8 mouse cellular contexts compared by ENCODE assay signal in the genomic region with DNA sequence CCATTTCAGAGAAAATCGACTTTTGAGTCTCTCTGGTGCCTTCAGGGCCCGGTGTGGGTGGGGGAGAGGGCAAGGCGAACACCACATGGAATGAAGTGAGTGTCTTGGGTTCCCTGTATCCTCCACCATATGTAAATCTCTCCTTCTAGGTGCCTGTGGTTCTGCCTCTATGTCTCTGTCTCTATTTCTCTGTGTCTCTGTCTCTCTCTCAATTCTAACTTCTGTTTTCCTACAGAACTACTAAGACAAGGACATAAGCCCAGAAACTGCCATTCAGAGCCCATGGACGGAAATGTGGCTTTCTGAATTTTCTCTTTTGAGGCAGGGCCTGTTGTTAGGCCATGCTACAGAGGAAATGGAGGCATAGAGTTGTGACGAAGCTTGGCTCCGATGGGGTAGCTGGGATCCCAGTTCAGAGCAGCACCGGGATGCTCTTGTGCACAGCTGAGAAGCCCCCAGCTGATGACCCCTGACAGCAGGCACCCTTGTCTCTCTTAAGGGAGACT.
A peak's percentile ranks its signal among the peaks of the same experiment; 100 is the strongest.
DNase-seq lines count a peak whose midpoint lies in the region; ATAC-seq and TF ChIP-seq lines count a peak whose summit lies in the region.

No protein-coding gene starts in this region.

- WGBS in lung, embryonic 14.5 days, result 51% methylated on average over 7 of the region's 7 CpGs
- WGBS in intestine, embryonic 16.5 days, result 55% methylated on average over 7 of the region's 7 CpGs
- WGBS in neural tube, embryonic 13.5 days, result 44% methylated on average over 7 of the region's 7 CpGs

- peaks cover 26% of the 10 kb centered on the region; the same call in 1 of the 2 replicates for H3K27me3 ChIP-seq in lung, embryonic 14.5 days (ENCODE audit: insufficient read depth, low read length)
- H3K27me3 ChIP-seq in intestine, embryonic 16.5 days (replicated peaks; ENCODE audit: control insufficient read depth, insufficient read depth, low read length), result no peaks in the 10 kb centered on the region; the same call in 1 of the 2 replicates
- peaks cover 65% of the 10 kb centered on the region for H3K27me3 ChIP-seq in neural tube, embryonic 13.5 days

- no peaks in the 10 kb centered on the region for H3K4me1 ChIP-seq in lung, embryonic 14.5 days (ENCODE audit: insufficient read depth)
- H3K4me1 ChIP-seq in embryonic fibroblast, embryonic 13.5 days (ENCODE audit: control insufficient read depth, insufficient read depth, low read length), result no peaks in the 10 kb centered on the region
- H3K4me1 ChIP-seq in intestine, embryonic 16.5 days (ENCODE audit: control insufficient read depth, insufficient read depth, low read length), result peaks cover 5% of the 10 kb centered on the region; the same call in 1 of the 2 replicates
- H3K4me1 ChIP-seq in neural tube, embryonic 13.5 days (replicated peaks), result peaks cover 13% of the 10 kb centered on the region

- H3K9me3 ChIP-seq in lung, embryonic 14.5 days (ENCODE audit: low read depth, low read length), result no peaks in the 10 kb centered on the region
- H3K9me3 ChIP-seq in intestine, embryonic 16.5 days (ENCODE audit: control insufficient read depth, low read length), result no peaks in the 10 kb centered on the region
- H3K9me3 ChIP-seq in neural tube, embryonic 13.5 days, result no peaks in the 10 kb centered on the region

- no peak for ATAC-seq in lung, embryonic 14.5 days (ENCODE audit: insufficient read depth)
- ATAC-seq in intestine, embryonic 16.5 days, result no peak
- ATAC-seq in neural tube, embryonic 13.5 days (ENCODE audit: low read depth), result no peak

- H3K4me2 ChIP-seq in lung, embryonic 14.5 days, result peak overlapping the region; percentile 78
- H3K4me2 ChIP-seq in intestine, embryonic 16.5 days (ENCODE audit: low read depth, low read length), result peak overlapping the region; percentile 84
- peak overlapping the region; percentile 74 for H3K4me2 ChIP-seq in neural tube, embryonic 13.5 days

- H3K36me3 ChIP-seq in lung, embryonic 14.5 days (ENCODE audit: insufficient read depth), result no peaks in the 10 kb centered on the region
- H3K36me3 ChIP-seq in intestine, embryonic 16.5 days (ENCODE audit: control insufficient read depth, insufficient read depth, low read length), result no peaks in the 10 kb centered on the region
- H3K36me3 ChIP-seq in neural tube, embryonic 13.5 days, result no peaks in the 10 kb centered on the region

- H3K27ac ChIP-seq in lung, embryonic 14.5 days (ENCODE audit: low read depth), result no peak overlapping the region
- no peak overlapping the region for H3K27ac ChIP-seq in embryonic fibroblast, embryonic 13.5 days (ENCODE audit: insufficient read depth, low read length)
- H3K27ac ChIP-seq in intestine, embryonic 16.5 days (ENCODE audit: low read length), result no peak overlapping the region
- H3K27ac ChIP-seq in neural tube, embryonic 13.5 days (replicated peaks), result no peak overlapping the region

- no peak for DNase-seq in lung, embryonic 14.5 days
- DNase-seq in lung, postnatal 36 days, result no peak
- DNase-seq in adrenal gland, adult 2 months, result no peak
- DNase-seq in adrenal gland, postnatal 10 days, result no peak
- no peak for DNase-seq in adrenal gland, adult (ENCODE audit: inconsistent age in 2 of 2, low spot score in 1 of 2)

- TF ChIP-seq POLR2A in embryonic fibroblast, embryonic 13.5 days (IDR thresholded peaks at IDR 0.05; ENCODE audit: low read depth, low read length), result no peak

- no peak for TF ChIP-seq CTCF in lung, embryonic 14.5 days (IDR thresholded peaks at IDR 0.05; ENCODE audit: low read depth)
- TF ChIP-seq CTCF in embryonic fibroblast, embryonic 13.5 days (IDR thresholded peaks at IDR 0.05; ENCODE audit: borderline replicate concordance, insufficient read depth, low read length), result no peak

- peak overlapping the region; percentile 42 for H3K4me3 ChIP-seq in lung, embryonic 14.5 days (ENCODE audit: low read depth, low read length)
- peak overlapping the region; percentile 61; the same call in 1 of the 2 replicates for H3K4me3 ChIP-seq in embryonic fibroblast, embryonic 13.5 days (ENCODE audit: insufficient read depth, low read length)
- peak overlapping the region; percentile 57 for H3K4me3 ChIP-seq in intestine, embryonic 16.5 days (ENCODE audit: low read length)
- H3K4me3 ChIP-seq in neural tube, embryonic 13.5 days, result peak overlapping the region; percentile 38

- peak overlapping the region; percentile 54 for H3K9ac ChIP-seq in lung, embryonic 14.5 days
- H3K9ac ChIP-seq in intestine, embryonic 16.5 days (ENCODE audit: low read depth, low read length), result peak overlapping the region; percentile 64
- H3K9ac ChIP-seq in neural tube, embryonic 13.5 days, result peak overlapping the region; percentile 62; the same call in 1 of the 2 replicates
